Mouse (Mus musculus): ENCODE data around the gene Slc25a11. TPM values are rescaled to one million over a fixed set of nuclear protein-coding genes. Genes with fewer than 3 reads are reported as not detected.
A peak's percentile ranks its signal among the peaks of the same experiment; 100 is the strongest.

Gene Slc25a11
- polyA plus RNA-seq, 1 experiment from 2014 or later: 138 TPM

DNA sequence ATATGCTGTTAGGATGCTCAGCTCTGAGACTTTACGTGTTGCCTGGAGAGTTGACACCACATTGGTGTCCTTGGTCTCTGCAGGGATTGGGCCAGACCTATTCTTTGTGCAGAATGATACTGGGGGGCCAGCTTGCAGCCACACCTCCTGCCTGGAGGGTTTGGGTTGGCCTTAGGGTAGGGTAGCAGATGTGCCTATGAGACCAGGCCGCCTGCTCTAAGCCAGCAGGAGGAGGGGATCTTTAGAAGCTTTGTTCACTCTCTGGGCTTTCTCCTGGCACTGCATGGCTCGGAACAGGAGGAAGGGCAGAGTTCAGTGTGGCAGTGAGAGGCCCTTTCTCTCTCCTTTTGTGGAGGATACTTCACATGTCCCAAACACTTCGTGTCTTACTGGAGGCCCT is 51.2 kb downstream of the Slc25a11 start:
- Histone ChIP-seq H3K4me3 (no peak overlapping the region), H3K9me3 (no peaks in the 10 kb centered on the region), H3K27ac (peak overlapping the region; percentile 51; the same call in 1 of the 2 replicates), H3K36me3 (replicated peaks) (peaks cover 33% of the 10 kb centered on the region), H3K4me1 (peaks cover 16% of the 10 kb centered on the region), H3K27me3 (ENCODE audit: poor library complexity, severe bottlenecking) (no peaks in the 10 kb centered on the region)
- 55% methylated on average over 4 of the region's 4 CpGs for WGBS
- no peak for DNase-seq (ENCODE audit: extremely low spot score, low spot score)

DNA sequence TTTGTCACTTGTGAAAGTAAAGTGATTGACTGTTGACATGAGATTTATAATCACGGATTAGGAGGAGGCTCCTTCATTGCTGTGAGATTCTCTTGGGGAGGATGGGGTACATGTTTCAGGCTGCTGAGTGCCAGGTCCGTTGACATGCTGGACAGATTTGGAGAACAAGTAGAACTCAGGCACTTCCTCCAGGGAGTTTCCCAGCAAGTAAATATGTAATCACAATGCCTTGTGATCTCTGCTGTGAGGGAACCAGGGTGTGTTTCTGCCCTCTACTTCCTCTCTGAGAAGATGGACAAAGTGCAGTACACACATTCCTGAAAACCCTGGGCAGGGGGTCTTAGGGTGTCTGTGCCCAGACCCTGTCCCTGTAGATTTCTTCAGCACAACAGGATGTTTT is 51.6 kb downstream of the Slc25a11 start:
- WGBS: 80% methylated on average over 2 of the region's 2 CpGs
- no peak for DNase-seq (ENCODE audit: extremely low spot score, low spot score)

DNA sequence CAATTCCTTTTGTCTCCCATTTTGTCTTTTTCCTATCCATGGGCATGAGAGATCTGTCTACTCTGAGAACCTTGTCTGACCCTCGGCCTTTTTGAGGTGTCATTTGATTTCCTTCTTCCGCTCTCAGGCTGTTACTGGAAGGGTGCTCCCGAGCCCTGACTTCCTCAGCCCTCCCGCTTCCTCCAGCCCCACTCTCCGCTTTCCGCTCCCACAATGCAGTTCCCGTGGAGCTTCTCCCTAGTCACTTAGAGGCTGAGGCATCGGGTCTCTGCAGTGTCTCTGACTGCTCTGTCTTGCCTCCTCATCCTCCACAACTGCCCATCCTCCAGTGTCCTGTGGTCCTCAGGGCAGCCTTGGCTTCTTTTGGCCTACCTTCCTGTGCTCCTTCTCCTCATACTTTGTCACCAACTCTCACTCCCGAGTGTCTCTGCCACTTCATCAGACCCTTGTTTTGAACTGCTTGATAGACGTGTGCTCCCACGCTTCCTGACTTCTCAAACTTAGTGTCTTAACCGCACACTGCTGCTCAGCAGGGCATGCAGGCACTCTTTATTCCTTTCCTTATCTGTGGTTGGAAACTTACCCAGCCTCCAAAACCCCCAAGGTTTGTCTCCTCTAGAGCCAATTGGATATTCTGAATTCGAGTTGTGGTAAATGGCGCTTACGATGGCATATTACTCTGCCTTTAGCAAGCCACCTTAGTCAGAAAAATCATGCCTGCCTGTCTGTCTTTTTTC is 52.9 kb downstream of the Slc25a11 start:
- peaks cover 16% of the 10 kb centered on the region for H3K4me1 ChIP-seq
- DNase-seq (ENCODE audit: extremely low spot score, low spot score): no peak
- H3K4me3 ChIP-seq: no peak overlapping the region
- WGBS: 91% methylated on average over 15 of the region's 15 CpGs
- H3K27ac ChIP-seq: 0 out of 2 replicates have a peak overlapping the region, but pooled peaks have one; percentile 30
- H3K27me3 ChIP-seq (ENCODE audit: poor library complexity, severe bottlenecking): no peaks in the 10 kb centered on the region
- H3K9me3 ChIP-seq: no peaks in the 10 kb centered on the region
- H3K36me3 ChIP-seq (replicated peaks): peaks cover 26% of the 10 kb centered on the region

More for the DNA sequence above, 51.6 kb downstream of the Slc25a11 start:
- peaks cover 33% of the 10 kb centered on the region for H3K36me3 ChIP-seq (replicated peaks)
- H3K27ac ChIP-seq: peak overlapping the region; percentile 51; the same call in 1 of the 2 replicates
- H3K4me1 ChIP-seq: peaks cover 16% of the 10 kb centered on the region
- H3K27me3 ChIP-seq (ENCODE audit: poor library complexity, severe bottlenecking): no peaks in the 10 kb centered on the region
- no peak overlapping the region for H3K4me3 ChIP-seq
- no peaks in the 10 kb centered on the region for H3K9me3 ChIP-seq

Other genes starting within 250 kb of the Slc25a11 start
- gene Pelp1, start 237.4 kb downstream of the Slc25a11 start, polyA plus RNA-seq (2016; fragmentation: Nextera tagmentation; extraction: Ambion mirVana): 56.2 and 58.8 TPM in 2 replicates
- gene Arrb2, start 214.8 kb downstream of the Slc25a11 start, polyA plus RNA-seq (2016; fragmentation: Nextera tagmentation; extraction: Ambion mirVana): 31.4 and 32.9 TPM in 2 replicates
- gene Med11, start 195.6 kb downstream of the Slc25a11 start, polyA plus RNA-seq (2016; fragmentation: Nextera tagmentation; extraction: Ambion mirVana): 43.5 and 44.5 TPM in 2 replicates
- 0.14 and 0.38 TPM in 2 replicates for gene Zmynd15, start 188.0 kb downstream of the Slc25a11 start, polyA plus RNA-seq (2016; fragmentation: Nextera tagmentation; extraction: Ambion mirVana)
- gene Cxcl16, start 187.5 kb downstream of the Slc25a11 start, polyA plus RNA-seq (2016; fragmentation: Nextera tagmentation; extraction: Ambion mirVana): 0.40 and 0.47 TPM in 2 replicates
- 0.52 and 0.82 TPM in 2 replicates for gene Tm4sf5, start 142.2 kb downstream of the Slc25a11 start, polyA plus RNA-seq (2016; fragmentation: Nextera tagmentation; extraction: Ambion mirVana)
- 0.22 TPM in 1 of 2 replicates, not detected in the other for gene Vmo1, start 132.9 kb downstream of the Slc25a11 start, polyA plus RNA-seq (2016; fragmentation: Nextera tagmentation; extraction: Ambion mirVana)
- 0.15 and 0.54 TPM in 2 replicates for gene Gltpd2, start 128.3 kb downstream of the Slc25a11 start, polyA plus RNA-seq (2016; fragmentation: Nextera tagmentation; extraction: Ambion mirVana)
- gene Psmb6, start 122.1 kb downstream of the Slc25a11 start, polyA plus RNA-seq (2016; fragmentation: Nextera tagmentation; extraction: Ambion mirVana): 1,074 and 1,112 TPM in 2 replicates
- gene Gm40193, start 114.5 kb downstream of the Slc25a11 start, polyA plus RNA-seq (2016; fragmentation: Nextera tagmentation; extraction: Ambion mirVana): not detected in 2 replicates
- 2.7 and 3.1 TPM in 2 replicates for gene Pld2, start 107.4 kb downstream of the Slc25a11 start, polyA plus RNA-seq (2016; fragmentation: Nextera tagmentation; extraction: Ambion mirVana)
- 12.5 and 12.7 TPM in 2 replicates for gene Mink1, start 84.6 kb downstream of the Slc25a11 start, polyA plus RNA-seq (2016; fragmentation: Nextera tagmentation; extraction: Ambion mirVana)
- gene 4930544D05Rik, start 31.6 kb downstream of the Slc25a11 start, polyA plus RNA-seq (2016; fragmentation: Nextera tagmentation; extraction: Ambion mirVana): not detected in 2 replicates
- not detected in 2 replicates for gene Chrne, start 28.3 kb downstream of the Slc25a11 start, polyA plus RNA-seq (2016; fragmentation: Nextera tagmentation; extraction: Ambion mirVana)
- 0.56 and 1.00 TPM in 2 replicates for gene Gp1ba, start 8.4 kb downstream of the Slc25a11 start, polyA plus RNA-seq (2016; fragmentation: Nextera tagmentation; extraction: Ambion mirVana)
- 71.3 and 79.9 TPM in 2 replicates for gene Rnf167, start 244 bp downstream of the Slc25a11 start, polyA plus RNA-seq (2016; fragmentation: Nextera tagmentation; extraction: Ambion mirVana)
- gene Pfn1, start 7.2 kb upstream of the Slc25a11 start, polyA plus RNA-seq (2016; fragmentation: Nextera tagmentation; extraction: Ambion mirVana): 1,843 and 1,871 TPM in 2 replicates
- gene Eno3, start 9.7 kb upstream of the Slc25a11 start, polyA plus RNA-seq (2016; fragmentation: Nextera tagmentation; extraction: Ambion mirVana): 33.4 and 44.7 TPM in 2 replicates
- gene Spag7, start 21.9 kb upstream of the Slc25a11 start, polyA plus RNA-seq (2016; fragmentation: Nextera tagmentation; extraction: Ambion mirVana): 176 and 181 TPM in 2 replicates
- gene Camta2, start 40.6 kb upstream of the Slc25a11 start, polyA plus RNA-seq (2016; fragmentation: Nextera tagmentation; extraction: Ambion mirVana): 7.4 and 9.1 TPM in 2 replicates
- 0.63 and 1.1 TPM in 2 replicates for gene Inca1, start 52.7 kb upstream of the Slc25a11 start, polyA plus RNA-seq (2016; fragmentation: Nextera tagmentation; extraction: Ambion mirVana)
- 1.5 and 1.8 TPM in 2 replicates for gene Kif1c, start 53.1 kb upstream of the Slc25a11 start, polyA plus RNA-seq (2016; fragmentation: Nextera tagmentation; extraction: Ambion mirVana)
- 7.4 and 7.5 TPM in 2 replicates for gene Zfp3, start 116.7 kb upstream of the Slc25a11 start, polyA plus RNA-seq (2016; fragmentation: Nextera tagmentation; extraction: Ambion mirVana)
- not detected in 2 replicates for gene Scimp, start 165.1 kb upstream of the Slc25a11 start, polyA plus RNA-seq (2016; fragmentation: Nextera tagmentation; extraction: Ambion mirVana)
- gene Rabep1, start 197.3 kb upstream of the Slc25a11 start, polyA plus RNA-seq (2016; fragmentation: Nextera tagmentation; extraction: Ambion mirVana): 33.2 and 37.9 TPM in 2 replicates